Mouse (Mus musculus) macrophage (primary cell): ENCODE measurements around the gene Tspan4. TPM values are rescaled to one million over a fixed set of nuclear protein-coding genes. Genes with fewer than 3 reads are reported as not detected.

Source experiments
- H3K27ac ChIP-seq: fragments of 350-480 bp; formaldehyde crosslinking; 2 replicates; pipeline ENCODE4 v1.9.0; 2021
- H3K36me3 ChIP-seq: fragments of 350-480 bp; formaldehyde crosslinking; 2 replicates; pipeline ENCODE4 v1.9.0; 2021; ENCODE audit errors: inconsistent target
- H3K4me3 ChIP-seq: fragments of 350-480 bp; formaldehyde crosslinking; 2 replicates; pipeline ENCODE4 v1.9.0; 2021; ENCODE audit errors: inconsistent target
- H3K79me2 ChIP-seq: fragments of 350-480 bp; formaldehyde crosslinking; 2 replicates; pipeline ENCODE4 v1.9.0; 2021; ENCODE audit errors: inconsistent target
- WGBS: methylation state at CpG from one replicate; pipeline ENCODE4 v1.1.7; 2026; ENCODE audit warnings: inconsistent platforms; ENCODE audit not compliant: missing documents; 5-methylcytosine and 5-hydroxymethylcytosine counted together
- polyA plus RNA-seq: library from polyadenylated mRNA; stranded (reverse); fragments of 250-400 nt; gene quantifications from 3 replicates; pipeline ENCODE4 v1.2.4, GENCODE M21; 2018; ENCODE audit warnings: inconsistent platforms
- total RNA-seq, 78 experiments: library from RNA; depleted of rRNA; stranded (reverse); fragments of 250-400 nt; gene quantifications; 1 replicate in 9 of 78; 2 replicates in 24 of 78; 3 replicates in 43 of 78; 4 replicates in 2 of 78; pipeline ENCODE4 v1.2.4; 2018; ENCODE audit warnings: inconsistent platforms in 56 of 78

The Tspan4 gene
- 10 to 100 TPM in 22 of 26 experiments, 1 to 10 TPM in 4; 5.5 to 64.4 (median 18.6) TPM for total RNA-seq (2018; cell fraction: chromatin; rRNA removed)
- 100 to 1,000 TPM in 13 of 26 experiments, 10 to 100 TPM in 13; 59.2 to 144 (median 95.9) TPM for total RNA-seq (2018; cell fraction: cytosol; rRNA removed)
- total RNA-seq (2018; cell fraction: nucleus; rRNA removed) = 10 to 100 TPM; 20.5 to 94.6 (median 59.4) TPM
- 48.8 to 142 TPM (median 129 TPM) in 3 replicates for polyA plus RNA-seq

GRCm38 (mm10) chr7:141475011-141475804 is at the start of gene Tspan4, which contains the start of gene Polr2l:
Gene Tspan4 (plus strand): TSS chr7:141475240.
Gene Polr2l (minus strand): TSS chr7:141475132.
- 1% methylated on average over 87 of the region's 87 CpGs for WGBS
- Histone ChIP-seq H3K36me3 (peaks cover 14% of the 10 kb centered on the region; the same call in 1 of the 2 replicates), H3K79me2 (peaks cover 64% of the 10 kb centered on the region), H3K4me3 (peak within 1 kb of the TSS; percentile 91), H3K27ac (peak within 1 kb of the TSS; percentile 90)

DNA sequence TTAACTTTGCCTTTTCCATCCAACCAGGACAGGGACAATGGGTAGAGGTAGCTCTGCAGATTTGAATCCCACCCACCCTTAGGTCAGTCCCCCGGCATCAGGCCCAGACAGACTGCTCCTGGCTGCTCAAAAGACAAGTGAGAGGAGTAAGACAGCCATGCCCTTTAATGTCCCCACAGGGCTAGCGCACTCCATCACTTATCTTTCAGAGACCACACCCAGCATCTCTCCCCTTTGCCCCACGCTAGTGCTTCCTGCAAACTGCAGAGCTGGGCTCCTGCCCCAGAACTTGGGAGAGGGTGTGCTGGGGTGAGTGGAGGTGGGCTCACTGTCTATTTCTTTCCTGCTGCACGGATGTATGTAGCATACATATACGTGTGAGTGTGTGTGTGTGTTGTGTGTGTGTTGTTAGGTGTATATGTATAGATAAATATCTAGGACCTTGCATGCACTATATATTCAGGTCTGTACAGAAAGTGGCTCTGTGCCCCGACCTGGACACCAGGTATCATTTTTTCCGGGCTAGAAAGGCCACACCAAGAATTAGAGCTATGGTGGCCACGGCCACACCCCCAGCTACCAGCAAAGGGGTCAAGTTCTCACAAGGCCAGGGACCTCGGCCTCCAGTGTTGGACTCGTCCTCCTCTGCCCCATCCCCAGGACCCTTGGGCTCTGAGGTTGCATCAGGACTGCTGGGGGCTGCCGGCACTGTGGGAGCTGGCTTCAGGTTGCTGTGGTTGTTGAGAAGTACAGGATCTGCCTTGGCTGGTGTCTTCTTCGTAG is 47.9 kb upstream of the Tspan4 start:
- Histone ChIP-seq H3K4me3 (no peak overlapping the region), H3K27ac (no peak overlapping the region), H3K36me3 (peaks cover 19% of the 10 kb centered on the region), H3K79me2 (no peaks in the 10 kb centered on the region)
- WGBS = 90% methylated on average over 12 of the region's 12 CpGs

DNA sequence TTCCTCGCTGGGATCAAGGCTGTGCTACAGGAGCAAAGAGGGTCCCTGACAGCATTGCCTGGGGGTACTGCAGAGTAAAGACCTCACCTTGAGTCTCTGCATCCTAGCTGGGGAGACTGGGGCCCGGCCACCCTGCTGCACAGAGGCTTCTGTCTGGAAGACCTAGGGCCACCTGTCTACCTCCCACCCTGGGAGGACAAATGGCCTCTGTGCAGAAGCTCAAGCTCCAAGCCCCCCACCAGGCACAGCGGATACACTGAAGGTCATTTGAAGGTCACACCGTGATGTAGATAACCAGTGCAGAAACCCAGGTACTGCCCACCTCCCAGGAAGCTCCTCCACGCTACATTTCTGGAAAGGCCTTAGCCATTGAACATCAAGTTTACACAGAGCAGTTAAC is 46.3 kb upstream of the Tspan4 start:
- Histone ChIP-seq H3K27ac (no peak overlapping the region), H3K79me2 (peaks cover 1% of the 10 kb centered on the region; the same call in 1 of the 2 replicates), H3K36me3 (peaks cover 35% of the 10 kb centered on the region), H3K4me3 (no peak overlapping the region)
- 90% methylated on average over 5 of the region's 5 CpGs for WGBS

- Histone ChIP-seq H3K4me3 (no peak within 1 kb of the TSS), H3K36me3 (peaks cover 37% of the 10 kb centered on the region), H3K79me2 (peaks cover 7% of the 10 kb centered on the region), H3K27ac (no peak within 1 kb of the TSS)
- 85% methylated on average over 19 of the region's 19 CpGs for WGBS
These were observed 45.7 kb upstream of the Tspan4 start, which contains the start of gene Cend1 for GRCm38 (mm10) chr7:141429310-141429709. Gene Cend1 (minus strand): TSS chr7:141429491.

DNA sequence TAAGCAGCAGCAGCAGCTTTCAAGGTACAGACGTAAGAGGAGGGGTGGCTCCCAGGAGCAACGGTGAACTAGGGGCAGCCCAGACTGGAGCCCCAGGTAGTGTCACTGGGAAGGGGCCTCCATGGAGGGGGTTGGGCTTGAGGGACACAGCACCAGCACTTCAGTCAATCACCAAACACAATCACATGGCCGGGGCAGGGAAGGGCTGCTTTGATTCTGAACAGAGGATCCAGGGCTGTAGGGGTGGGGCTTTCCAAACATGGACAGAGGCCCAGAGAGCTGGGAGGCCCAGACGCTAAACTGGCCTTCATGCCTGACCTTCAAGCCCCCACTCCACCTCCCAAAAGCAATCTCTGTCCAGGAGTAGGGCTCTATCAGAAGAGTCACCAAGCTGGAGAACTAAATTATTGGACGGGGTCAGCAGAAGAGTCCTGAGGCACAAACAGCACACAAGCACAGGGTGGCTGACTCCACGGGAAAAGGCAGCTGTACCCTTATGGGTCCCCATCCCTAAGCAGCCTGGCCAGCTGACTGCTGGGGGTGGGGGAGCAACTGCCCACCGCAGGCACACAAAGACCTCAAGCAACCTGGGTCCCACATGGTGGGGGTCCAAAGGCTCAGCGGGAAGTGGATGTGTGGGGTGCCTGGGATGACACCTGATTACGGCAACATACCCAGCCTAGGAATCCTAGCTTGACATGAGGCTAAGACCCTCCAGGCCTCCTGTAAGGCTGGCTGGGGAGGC is 45.0 kb upstream of the Tspan4 start:
- peaks cover 14% of the 10 kb centered on the region for H3K79me2 ChIP-seq
- H3K27ac ChIP-seq = no peak overlapping the region
- H3K36me3 ChIP-seq = peaks cover 37% of the 10 kb centered on the region
- 94% methylated on average over 9 of the region's 9 CpGs for WGBS
- no peak overlapping the region for H3K4me3 ChIP-seq

DNA sequence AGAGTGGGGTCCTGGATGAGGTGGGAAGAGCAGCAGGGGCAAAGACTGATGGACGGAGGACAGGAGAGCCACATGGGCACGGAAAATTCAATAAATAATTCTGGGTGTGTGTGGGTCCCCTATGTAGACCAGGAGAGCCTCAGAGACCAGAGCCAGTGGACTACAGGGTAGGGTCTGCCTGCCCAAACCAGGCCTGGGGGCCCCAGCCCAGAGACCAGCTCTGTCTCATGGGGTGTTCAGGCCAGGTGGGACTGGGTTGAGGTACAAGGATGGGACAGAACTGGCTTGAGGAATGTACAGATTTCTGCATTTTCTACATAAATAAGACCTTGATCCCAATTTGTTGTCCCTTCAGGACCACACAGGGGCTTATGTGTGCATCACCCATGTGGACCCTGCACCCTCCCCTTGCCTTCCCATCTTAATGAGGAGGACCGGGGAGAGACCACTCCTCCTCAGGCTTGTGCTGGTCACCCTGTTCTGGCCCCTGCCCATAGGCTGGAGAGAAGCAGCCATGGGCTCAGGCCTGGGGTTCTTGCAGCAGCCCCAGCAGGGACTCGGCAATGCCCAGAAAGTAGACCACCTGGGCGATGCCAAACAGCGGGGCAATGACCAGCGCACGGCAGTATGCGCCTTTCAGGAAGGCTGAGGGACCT is 44.3 kb upstream of the Tspan4 start:
- no peak overlapping the region for H3K4me3 ChIP-seq
- peaks cover 37% of the 10 kb centered on the region for H3K36me3 ChIP-seq
- H3K79me2 ChIP-seq = peaks cover 20% of the 10 kb centered on the region
- H3K27ac ChIP-seq = no peak overlapping the region
- 94% methylated on average over 9 of the region's 9 CpGs for WGBS

GRCm38 (mm10) chr7:141431434-141432185 is 43.4 kb upstream of the Tspan4 start:
- 92% methylated on average over 18 of the region's 19 CpGs for WGBS
- peaks cover 29% of the 10 kb centered on the region for H3K79me2 ChIP-seq
- peaks cover 37% of the 10 kb centered on the region for H3K36me3 ChIP-seq
- H3K27ac ChIP-seq = no peak overlapping the region
- no peak overlapping the region for H3K4me3 ChIP-seq

DNA sequence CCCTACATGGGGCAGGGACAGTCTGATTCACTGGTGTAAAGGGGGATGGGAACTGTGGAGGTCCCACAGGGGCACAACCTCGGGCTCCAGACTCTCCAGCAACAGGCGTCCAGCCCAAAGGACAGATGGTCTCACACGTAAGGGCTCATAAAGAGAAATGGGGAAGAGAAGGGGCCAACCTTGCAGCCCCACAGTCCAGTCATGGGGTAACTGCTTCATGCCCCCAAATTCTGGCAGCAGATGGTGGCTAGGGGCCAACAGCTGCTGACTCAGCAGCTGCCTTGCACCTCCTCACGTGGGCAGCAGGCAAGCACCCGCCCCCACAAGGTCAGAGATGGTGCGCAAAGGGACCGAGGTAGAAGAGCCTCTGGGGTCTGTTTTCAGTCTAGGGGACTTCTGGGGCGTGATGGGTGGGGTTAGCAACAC is 42.8 kb upstream of the Tspan4 start:
- H3K4me3 ChIP-seq = no peak overlapping the region
- 64% methylated on average over 8 of the region's 8 CpGs for WGBS
- H3K79me2 ChIP-seq = peaks cover 35% of the 10 kb centered on the region
- H3K36me3 ChIP-seq = peaks cover 37% of the 10 kb centered on the region
- no peak overlapping the region for H3K27ac ChIP-seq

DNA sequence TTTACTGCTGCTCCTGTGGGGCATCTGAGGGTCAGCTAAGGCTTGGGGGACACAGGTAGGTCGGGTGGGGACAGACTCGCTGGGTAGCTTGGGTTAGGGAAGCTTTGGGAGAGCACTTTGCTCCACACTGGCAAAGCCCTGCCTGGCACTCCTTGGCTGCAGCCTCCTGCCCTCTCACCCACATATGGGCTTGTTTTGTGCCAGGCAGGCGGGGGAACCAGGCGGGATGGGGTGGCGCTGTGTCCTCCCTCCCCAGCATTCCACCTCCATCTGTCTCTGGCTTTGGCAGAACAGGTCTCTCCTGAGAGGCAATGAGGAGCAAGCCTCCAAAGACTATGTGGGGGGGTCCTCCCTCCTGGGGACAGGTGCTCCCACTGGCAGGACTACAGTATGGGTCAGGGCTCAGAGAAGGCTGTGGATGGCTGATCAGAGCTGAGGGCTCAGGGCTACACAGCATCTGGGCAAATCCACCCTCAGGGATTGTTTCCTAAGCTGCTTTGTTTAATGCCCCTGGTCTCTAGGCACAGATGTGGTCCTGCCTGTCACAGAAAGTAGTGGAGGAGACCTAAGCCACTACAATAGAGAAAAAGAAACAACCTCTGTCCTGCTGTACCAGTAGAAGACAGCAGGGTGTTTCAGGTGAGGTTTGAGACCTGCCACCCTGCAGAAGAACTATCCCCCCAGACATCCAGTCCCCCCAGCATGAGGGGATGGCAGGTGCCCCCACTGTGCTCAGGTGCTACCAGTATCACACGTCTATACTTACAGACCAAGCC is 42.1 kb upstream of the Tspan4 start:
- H3K27ac ChIP-seq = no peak overlapping the region
- H3K4me3 ChIP-seq = no peak overlapping the region
- H3K79me2 ChIP-seq = peaks cover 35% of the 10 kb centered on the region
- 89% methylated on average over 5 of the region's 6 CpGs for WGBS
- peaks cover 37% of the 10 kb centered on the region for H3K36me3 ChIP-seq

- H3K36me3 ChIP-seq = peaks cover 37% of the 10 kb centered on the region
- 90% methylated on average over 15 of the region's 15 CpGs for WGBS
- no peak overlapping the region for H3K27ac ChIP-seq
- peaks cover 35% of the 10 kb centered on the region for H3K79me2 ChIP-seq
- peak overlapping the region; percentile 57 for H3K4me3 ChIP-seq
These were observed 41.3 kb upstream of the Tspan4 start for GRCm38 (mm10) chr7:141433517-141434400.

DNA sequence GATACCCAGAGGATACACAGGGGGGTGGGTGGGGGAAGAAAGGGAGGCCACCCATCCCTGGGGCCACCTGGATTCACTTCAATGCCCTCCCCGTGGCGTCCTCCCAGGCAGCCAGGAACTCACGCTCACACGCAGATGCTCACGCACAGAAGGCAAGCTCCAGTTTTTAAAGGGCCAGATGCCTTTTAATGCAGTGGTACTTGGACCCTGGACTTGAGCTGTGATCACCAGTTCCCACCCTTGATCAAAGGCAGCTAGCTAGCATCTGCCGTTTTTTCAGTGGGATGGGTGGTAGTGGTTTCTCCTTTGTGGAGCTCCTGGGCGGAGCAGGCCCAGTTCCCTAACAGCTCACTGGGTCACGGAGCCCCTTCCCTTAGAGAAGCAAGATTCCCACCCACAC is 40.6 kb upstream of the Tspan4 start:
- 29% methylated on average over 8 of the region's 8 CpGs for WGBS
- H3K27ac ChIP-seq = peak overlapping the region; percentile 27
- H3K79me2 ChIP-seq = peaks cover 35% of the 10 kb centered on the region
- peaks cover 37% of the 10 kb centered on the region for H3K36me3 ChIP-seq
- peak overlapping the region; percentile 57 for H3K4me3 ChIP-seq
